12 mouse cellular contexts compared by ENCODE assay signal in the genomic region with DNA sequence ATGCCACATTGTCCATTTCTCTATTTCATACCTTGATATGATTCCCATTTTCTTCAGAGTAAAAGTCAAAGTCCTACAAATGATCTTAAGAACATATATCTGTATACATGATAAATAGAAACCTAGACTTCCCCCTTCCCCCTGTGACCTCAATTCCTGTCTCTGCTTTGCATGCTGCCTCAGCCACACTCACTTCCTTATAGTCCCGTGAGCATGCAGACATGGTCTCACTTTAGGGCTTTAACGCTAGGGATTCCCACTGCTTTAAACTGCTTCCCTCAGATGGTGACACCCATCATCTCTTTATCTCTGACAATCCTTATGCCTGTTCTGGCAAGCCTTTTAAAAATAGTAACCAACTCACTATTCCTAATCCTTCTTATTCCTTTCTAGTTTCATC. TPM values are rescaled to one million over a fixed set of nuclear protein-coding genes. Genes with fewer than 3 reads are reported as not detected.
DNase-seq lines count a peak whose midpoint lies in the region; ATAC-seq and TF ChIP-seq lines count a peak whose summit lies in the region.
"Had no signal": no experiment of that assay in that cellular context is flagged by ENCODE, and none has a peak within 500 bp of the region (broad histone marks: within the 10 kb centered on the region; RNA-seq: fewer than 3 reads in every experiment).

No protein-coding gene starts in this region.

- no peaks in the 10 kb centered on the region; the same call in 1 of the 2 replicates for H3K27me3 ChIP-seq in kidney, adult 2 months (replicated peaks; ENCODE audit: control insufficient read depth, insufficient read depth, low read length)
- no peaks in the 10 kb centered on the region for H3K27me3 ChIP-seq in megakaryocyte, embryonic 14.5 days (replicated peaks)
- H3K27me3 ChIP-seq in midbrain, embryonic 11.5 days (ENCODE audit: control insufficient read depth, insufficient read depth, low read length) = no peaks in the 10 kb centered on the region
- H3K27me3 ChIP-seq: hindbrain, embryonic 12.5 days; liver, embryonic 13.5 days had no signal

- ATAC-seq in midbrain, embryonic 11.5 days (ENCODE audit: low FRiP score) = no peak

- no peak overlapping the region for H3K4me3 ChIP-seq in kidney, adult 2 months (ENCODE audit: insufficient read depth, low read depth, low read length)
- H3K4me3 ChIP-seq in bone marrow macrophage, adult 2 months (ENCODE audit: insufficient read depth, low read length) = no peak overlapping the region
- H3K4me3 ChIP-seq in megakaryocyte, embryonic 14.5 days (replicated peaks) = peak overlapping the region; percentile 42
- H3K4me3 ChIP-seq in midbrain, embryonic 11.5 days (ENCODE audit: low read depth, low read length) = no peak overlapping the region
- H3K4me3 ChIP-seq: hindbrain, embryonic 12.5 days; left cerebral cortex, adult 2 months; liver, embryonic 13.5 days had no signal

- no peak overlapping the region for H3K27ac ChIP-seq in kidney, adult 2 months (ENCODE audit: insufficient read depth, low read depth, low read length)
- H3K27ac ChIP-seq in bone marrow macrophage, adult 2 months (ENCODE audit: insufficient read depth, low read depth, low read length) = peak overlapping the region; percentile 94
- H3K27ac ChIP-seq in midbrain, embryonic 11.5 days (ENCODE audit: low read depth, low read length) = no peak overlapping the region
- H3K27ac ChIP-seq: hindbrain, embryonic 12.5 days; left cerebral cortex, adult 2 months had no signal

- no peak overlapping the region for H3K9ac ChIP-seq in midbrain, embryonic 11.5 days (ENCODE audit: low read length)
- H3K9ac ChIP-seq: hindbrain, embryonic 12.5 days; liver, embryonic 13.5 days had no signal

- no peaks in the 10 kb centered on the region for H3K9me3 ChIP-seq in megakaryocyte, embryonic 14.5 days
- no peaks in the 10 kb centered on the region for H3K9me3 ChIP-seq in midbrain, embryonic 11.5 days (ENCODE audit: control insufficient read depth, low read length)
- H3K9me3 ChIP-seq: hindbrain, embryonic 12.5 days; liver, embryonic 13.5 days had no signal

- H3K4me2 ChIP-seq in midbrain, embryonic 11.5 days = no peak overlapping the region
- H3K4me2 ChIP-seq: hindbrain, embryonic 12.5 days had no signal

- no peak for TF ChIP-seq POLR2A in kidney, adult 2 months (IDR thresholded peaks at IDR 0.05; ENCODE audit: low read depth, low read length)
- no peak for TF ChIP-seq POLR2A in bone marrow macrophage, adult 2 months (IDR thresholded peaks at IDR 0.05; ENCODE audit: borderline replicate concordance, low read depth, low read length)

- H3K36me3 ChIP-seq in kidney, adult 2 months (ENCODE audit: control insufficient read depth, insufficient read depth, low read length) = no peaks in the 10 kb centered on the region
- no peaks in the 10 kb centered on the region for H3K36me3 ChIP-seq in megakaryocyte, embryonic 14.5 days (replicated peaks; ENCODE audit: low read length)
- H3K36me3 ChIP-seq in midbrain, embryonic 11.5 days (ENCODE audit: control insufficient read depth, insufficient read depth, low read length) = no peaks in the 10 kb centered on the region
- H3K36me3 ChIP-seq: hindbrain, embryonic 12.5 days; liver, embryonic 13.5 days had no signal

- peak; percentile 15 for DNase-seq in kidney, adult 2 months
- no peak for DNase-seq in kidney, postnatal 14 days
- DNase-seq in CD4-positive helper T cell, adult 2 months (ENCODE audit: low read depth, low spot score) = peak; percentile 57
- no peak for DNase-seq in cerebellum, adult 9-10 months
- no peak for DNase-seq in urinary bladder, adult 2 months (ENCODE audit: low spot score)
- DNase-seq in midbrain, embryonic 11.5 days (ENCODE audit: low spot score, missing footprints) = no peak
- DNase-seq: gastrocnemius, postnatal 36 days had no signal

- TF ChIP-seq CTCF in kidney, adult 2 months (conservative IDR thresholded peaks at IDR 0.05; ENCODE audit: insufficient read depth, insufficient read length, low read depth, low read length) = no peak
- no peak for TF ChIP-seq CTCF in bone marrow macrophage, adult 2 months (IDR thresholded peaks at IDR 0.05; ENCODE audit: low read depth, low read length)

- H3K4me1 ChIP-seq in kidney, adult 2 months (ENCODE audit: control insufficient read depth, insufficient read depth, low read length) = no peaks in the 10 kb centered on the region
- H3K4me1 ChIP-seq in bone marrow macrophage, adult 2 months (ENCODE audit: control insufficient read depth, insufficient read depth, low read length) = peaks cover 42% of the 10 kb centered on the region
- peaks cover 13% of the 10 kb centered on the region for H3K4me1 ChIP-seq in megakaryocyte, embryonic 14.5 days
- H3K4me1 ChIP-seq in midbrain, embryonic 11.5 days (ENCODE audit: control insufficient read depth, insufficient read depth, low read length) = no peaks in the 10 kb centered on the region
- H3K4me1 ChIP-seq: hindbrain, embryonic 12.5 days had no signal

- 75% methylated on average over 2 of the region's 2 CpGs for WGBS in kidney, adult 2 months
- WGBS in midbrain, embryonic 11.5 days = 82% methylated on average over 2 of the region's 2 CpGs

RNA-seq across cellular contexts. Expression of gene Atp2b1, which starts 33.5 kb away (rescaled TPM):
- 12.3 and 13.3 TPM in 2 replicates for polyA plus RNA-seq in kidney, adult 2 months (2012; rRNA removed)
- polyA plus RNA-seq in bone marrow macrophage, adult 2 months (2012; ENCODE audit: insufficient read depth, insufficient read length, missing spikeins) = 252 and 272 TPM in 2 replicates
- 3.2 and 5.4 TPM in 2 replicates for polyA plus RNA-seq in megakaryocyte, embryonic 14.5 days (2012; ENCODE audit: insufficient read depth, low replicate concordance)
- polyA plus RNA-seq in urinary bladder, adult 2 months (2012; rRNA removed) = 38.5 and 49.5 TPM in 2 replicates
- 76.4 and 88.3 TPM in 2 replicates for polyA plus RNA-seq in midbrain, embryonic 11.5 days (2014; fragmentation: Nextera tagmentation; extraction: Ambion mirVana)

Comparison
In these comparisons a context has a peak if more than half of its experiments do, and no peak if none do; other contexts are left out.
1. DNase-seq: peak in kidney, adult 2 months (single experiment) and CD4-positive helper T cell, adult 2 months (single experiment); none in kidney, postnatal 14 days (single experiment), cerebellum, adult 9-10 months (single experiment), urinary bladder, adult 2 months (single experiment) and midbrain, embryonic 11.5 days (single experiment).